Mouse (Mus musculus): ENCODE data around the gene Dync1i1. TPM values are rescaled to one million over a fixed set of nuclear protein-coding genes. Genes with fewer than 3 reads are reported as not detected.
A peak's percentile ranks its signal among the peaks of the same experiment; 100 is the strongest.

The Dync1i1 gene
- polyA plus RNA-seq, 1 experiment from 2014 or later: 7.4 TPM

DNA sequence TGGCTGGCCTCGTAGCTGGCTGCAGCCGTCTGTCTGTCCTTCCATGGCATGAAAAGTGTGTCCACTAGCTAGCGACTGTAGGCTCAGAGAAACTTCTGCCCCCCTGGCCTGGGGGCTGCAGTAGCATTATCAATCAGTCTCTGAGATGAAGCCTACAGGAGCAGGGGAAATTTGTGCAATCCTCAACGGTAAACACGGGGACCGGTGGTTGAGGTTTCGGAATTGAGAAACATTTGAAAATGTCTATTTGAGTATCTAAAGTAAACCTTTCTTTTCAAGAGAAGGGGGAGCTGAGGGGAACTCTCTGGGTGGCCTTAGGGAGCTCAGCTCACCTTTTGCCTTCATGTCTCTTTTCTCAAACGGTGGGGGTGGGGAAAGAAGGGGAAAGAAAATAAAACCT, 134.2 kb downstream of the Dync1i1 start:
- no peaks in the 10 kb centered on the region for H3K36me3 ChIP-seq
- H3K4me3 ChIP-seq: no peak overlapping the region
- peaks cover 18% of the 10 kb centered on the region for H3K4me1 ChIP-seq
- WGBS: 52% methylated on average over 8 of the region's 8 CpGs
- no peaks in the 10 kb centered on the region for H3K9me3 ChIP-seq
- peaks cover 3% of the 10 kb centered on the region; the same call in 1 of the 2 replicates for H3K27me3 ChIP-seq
- H3K27ac ChIP-seq: peak overlapping the region; percentile 23; the same call in 1 of the 2 replicates
- H3K4me2 ChIP-seq (replicated peaks): peak overlapping the region; percentile 20
- H3K9ac ChIP-seq: no peak overlapping the region
- no peak for ATAC-seq (ENCODE audit: insufficient number of reproducible peaks, insufficient read depth, low FRiP score, low TSS enrichment)

DNA sequence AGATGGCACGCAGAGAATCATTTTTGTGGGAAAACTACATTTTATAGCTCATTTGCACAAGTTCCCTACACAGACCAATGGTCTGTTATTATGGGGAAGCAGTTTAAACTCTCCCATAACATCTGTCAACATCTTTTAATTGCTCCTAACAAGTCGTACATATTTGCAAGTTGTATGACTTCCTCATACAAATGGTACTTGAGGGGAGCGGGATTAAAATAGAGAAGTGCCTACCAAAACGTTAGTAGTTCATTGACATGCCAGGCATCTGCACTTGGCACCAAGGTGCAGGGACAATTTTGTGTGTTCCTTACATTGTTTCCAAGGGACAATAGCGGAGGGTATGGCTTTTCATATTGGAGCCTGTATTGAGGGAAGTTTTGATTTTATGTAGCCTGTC, 140.7 kb downstream of the Dync1i1 start:
- Histone ChIP-seq H3K4me1 (peaks cover 8% of the 10 kb centered on the region; the same call in 1 of the 2 replicates), H3K9me3 (no peaks in the 10 kb centered on the region), H3K36me3 (no peaks in the 10 kb centered on the region), H3K4me2 (replicated peaks) (no peak overlapping the region), H3K4me3 (no peak overlapping the region), H3K27me3 (no peaks in the 10 kb centered on the region), H3K27ac (no peak overlapping the region), H3K9ac (no peak overlapping the region)
- ATAC-seq (ENCODE audit: insufficient number of reproducible peaks, insufficient read depth, low FRiP score, low TSS enrichment): no peak
- WGBS: 84% methylated on average over 5 of the region's 5 CpGs

DNA sequence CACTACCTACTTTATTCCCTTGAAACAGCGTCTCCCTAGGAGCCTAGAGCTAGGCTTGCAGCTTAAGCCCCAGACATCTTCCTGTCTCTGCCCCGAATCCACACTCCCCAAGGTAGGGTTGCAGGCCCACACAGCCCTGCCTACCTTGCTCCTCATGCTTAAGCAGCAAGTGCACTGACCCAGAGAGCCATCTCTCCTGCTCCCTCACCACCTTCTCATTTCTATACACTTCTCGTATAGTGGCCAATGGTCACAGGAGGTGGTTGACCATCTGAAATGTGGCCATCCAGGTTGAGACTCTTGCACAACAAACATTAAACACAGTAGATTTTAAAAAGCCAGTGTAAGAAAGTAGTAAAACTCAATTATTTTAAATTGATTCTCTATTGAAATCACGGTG, 141.8 kb downstream of the Dync1i1 start:
- no peak overlapping the region for H3K4me2 ChIP-seq (replicated peaks)
- H3K36me3 ChIP-seq: no peaks in the 10 kb centered on the region
- no peak overlapping the region for H3K4me3 ChIP-seq
- peaks cover 13% of the 10 kb centered on the region; the same call in 1 of the 2 replicates for H3K4me1 ChIP-seq
- H3K27ac ChIP-seq: no peak overlapping the region
- no peaks in the 10 kb centered on the region for H3K9me3 ChIP-seq
- no peak overlapping the region for H3K9ac ChIP-seq
- ATAC-seq (ENCODE audit: insufficient number of reproducible peaks, insufficient read depth, low FRiP score, low TSS enrichment): no peak
- WGBS: 92% methylated on average over 4 of the region's 4 CpGs
- H3K27me3 ChIP-seq: no peaks in the 10 kb centered on the region

DNA sequence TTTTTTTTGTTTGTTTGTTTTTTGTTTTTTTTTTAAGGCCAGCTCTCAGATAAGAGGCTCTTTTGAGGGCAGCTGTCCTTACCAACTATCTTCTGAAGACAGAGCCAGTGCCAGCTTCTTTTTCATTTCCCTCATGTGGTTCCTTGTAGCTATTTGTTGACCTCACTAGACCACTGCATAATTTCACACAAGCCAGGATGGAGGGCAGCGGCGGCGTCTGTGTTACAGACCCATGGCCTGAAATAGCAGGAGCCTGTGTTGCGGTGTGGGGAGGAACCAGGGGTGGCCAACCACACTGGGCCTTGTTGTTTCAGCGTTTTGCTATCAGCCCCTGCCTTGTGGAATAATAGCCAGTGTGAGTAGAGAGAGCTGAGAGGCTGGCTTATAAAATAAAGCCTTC, 145.6 kb downstream of the Dync1i1 start:
- ATAC-seq (ENCODE audit: insufficient number of reproducible peaks, insufficient read depth, low FRiP score, low TSS enrichment): no peak
- H3K9me3 ChIP-seq: no peaks in the 10 kb centered on the region
- H3K9ac ChIP-seq: no peak overlapping the region
- no peak overlapping the region for H3K4me2 ChIP-seq (replicated peaks)
- 63% methylated on average over 5 of the region's 5 CpGs for WGBS
- no peak overlapping the region for H3K4me3 ChIP-seq
- H3K36me3 ChIP-seq: no peaks in the 10 kb centered on the region
- H3K27me3 ChIP-seq: no peaks in the 10 kb centered on the region
- H3K4me1 ChIP-seq: peaks cover 13% of the 10 kb centered on the region; the same call in 1 of the 2 replicates
- no peak overlapping the region for H3K27ac ChIP-seq

DNA sequence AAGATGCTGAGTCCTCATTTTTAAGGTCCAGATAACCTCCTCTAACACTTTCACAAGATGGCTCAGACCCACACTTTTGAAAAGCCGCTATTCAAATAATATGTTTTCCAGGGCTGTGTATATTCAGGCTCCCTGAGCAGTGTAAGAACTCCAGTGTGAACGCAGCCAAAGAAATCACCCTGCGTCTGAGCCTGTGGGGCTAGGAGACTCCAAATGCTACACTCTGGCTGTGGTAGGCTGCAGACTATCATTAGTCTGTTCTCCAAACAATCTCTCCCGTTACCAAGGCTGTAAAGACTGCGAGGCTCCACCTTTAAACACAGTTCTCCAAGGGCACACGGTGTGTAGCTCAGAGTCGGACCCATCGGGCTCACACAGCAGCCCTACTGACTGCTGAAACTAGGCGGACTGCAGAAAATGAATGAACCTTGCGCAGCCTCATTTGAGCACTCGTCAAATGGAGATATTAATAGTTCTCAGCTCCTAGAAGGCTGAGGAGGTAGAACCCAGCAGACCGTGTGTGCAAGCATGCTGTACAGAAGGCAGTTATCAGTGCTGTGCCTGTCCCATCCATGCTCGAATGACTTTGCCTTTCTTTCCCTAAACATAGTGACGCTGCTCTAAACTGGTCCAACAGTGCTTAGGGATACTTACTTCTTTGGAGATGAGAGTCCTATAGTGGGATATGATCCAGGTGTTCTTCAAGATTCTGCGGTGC, 146.3 kb downstream of the Dync1i1 start:
- H3K27ac ChIP-seq: no peak overlapping the region
- no peaks in the 10 kb centered on the region for H3K27me3 ChIP-seq
- no peak overlapping the region for H3K4me3 ChIP-seq
- H3K4me1 ChIP-seq: peaks cover 13% of the 10 kb centered on the region; the same call in 1 of the 2 replicates
- no peak for ATAC-seq (ENCODE audit: insufficient number of reproducible peaks, insufficient read depth, low FRiP score, low TSS enrichment)
- 75% methylated on average over 15 of the region's 15 CpGs for WGBS
- no peaks in the 10 kb centered on the region for H3K36me3 ChIP-seq
- no peak overlapping the region for H3K9ac ChIP-seq
- H3K9me3 ChIP-seq: no peaks in the 10 kb centered on the region
- no peak overlapping the region for H3K4me2 ChIP-seq (replicated peaks)

DNA sequence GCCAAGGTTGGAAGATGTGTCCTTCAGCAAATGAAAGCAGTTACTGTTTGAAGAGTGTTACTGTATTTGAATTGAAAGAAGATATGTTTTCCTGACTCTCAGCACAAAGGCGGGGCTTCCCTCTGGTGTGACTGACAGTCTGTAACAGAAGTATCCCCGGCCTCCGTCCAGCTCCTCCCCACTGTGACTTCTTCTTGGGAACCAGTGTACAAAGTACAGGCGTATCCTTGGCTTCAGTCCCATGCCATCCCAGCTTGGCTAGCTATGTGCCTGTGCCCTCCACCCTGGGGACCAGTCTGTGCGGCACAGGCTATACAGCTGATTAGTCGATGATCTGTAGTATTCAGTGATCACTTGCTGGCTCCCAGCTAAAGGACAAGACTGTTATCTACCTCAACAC, 163.9 kb downstream of the Dync1i1 start:
- H3K9me3 ChIP-seq: no peaks in the 10 kb centered on the region
- no peak for ATAC-seq (ENCODE audit: insufficient number of reproducible peaks, insufficient read depth, low FRiP score, low TSS enrichment)
- H3K4me3 ChIP-seq: no peak overlapping the region
- H3K36me3 ChIP-seq: no peaks in the 10 kb centered on the region
- H3K9ac ChIP-seq: no peak overlapping the region
- no peak overlapping the region for H3K27ac ChIP-seq
- WGBS: 81% methylated on average over 6 of the region's 6 CpGs
- no peak overlapping the region for H3K4me2 ChIP-seq (replicated peaks)
- peaks cover 4% of the 10 kb centered on the region; the same call in 1 of the 2 replicates for H3K4me1 ChIP-seq
- no peaks in the 10 kb centered on the region for H3K27me3 ChIP-seq

DNA sequence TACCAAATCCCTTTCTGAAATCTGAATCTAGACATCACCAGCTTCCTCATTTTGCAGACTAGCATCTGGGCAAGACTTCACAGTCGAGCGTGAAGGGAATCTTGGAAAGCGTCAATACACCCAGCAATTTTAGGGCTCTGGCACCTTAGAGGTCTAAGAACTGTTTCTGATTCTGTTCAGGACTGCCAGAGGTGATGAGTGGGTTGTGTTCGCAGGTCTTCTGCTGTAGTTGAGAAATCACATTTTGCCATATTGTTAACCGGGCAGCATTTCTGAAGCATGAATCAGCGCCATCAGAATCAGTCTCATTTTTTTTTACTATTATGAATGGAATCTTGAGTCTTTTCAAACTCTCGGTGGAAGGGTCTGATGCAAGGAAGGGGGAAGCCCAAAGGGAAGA, 185.9 kb downstream of the Dync1i1 start:
- Histone ChIP-seq H3K9me3 (no peaks in the 10 kb centered on the region), H3K4me3 (no peak overlapping the region), H3K4me1 (0 out of 2 replicates have a peak, but pooled peaks cover 5% of the 10 kb centered on the region), H3K27me3 (no peaks in the 10 kb centered on the region), H3K36me3 (no peaks in the 10 kb centered on the region), H3K4me2 (replicated peaks) (no peak overlapping the region), H3K27ac (no peak overlapping the region), H3K9ac (no peak overlapping the region)
- no peak for ATAC-seq (ENCODE audit: insufficient number of reproducible peaks, insufficient read depth, low FRiP score, low TSS enrichment)
- WGBS: 78% methylated on average over 7 of the region's 7 CpGs

DNA sequence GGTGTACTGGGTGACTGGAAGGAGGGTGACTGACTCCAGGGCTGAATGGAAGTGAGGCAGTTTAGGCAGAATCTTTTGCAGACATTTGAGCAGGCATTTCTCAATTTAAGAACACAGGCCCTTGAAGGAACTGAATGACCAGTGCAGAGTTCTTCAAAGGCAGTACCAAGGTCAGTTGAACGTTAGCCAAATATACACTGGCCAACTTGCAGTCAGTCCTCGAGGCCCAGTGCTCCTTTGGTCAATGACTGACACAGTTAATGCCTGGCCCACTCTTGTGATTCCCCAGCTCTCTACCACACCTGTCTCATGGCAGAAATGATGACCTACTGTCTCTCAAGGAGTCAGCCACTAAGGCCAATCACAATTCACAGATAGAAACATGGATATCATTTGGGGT, 189.6 kb downstream of the Dync1i1 start:
- H3K27me3 ChIP-seq: no peaks in the 10 kb centered on the region
- WGBS: 78% methylated on average over 2 of the region's 2 CpGs
- no peak for ATAC-seq (ENCODE audit: insufficient number of reproducible peaks, insufficient read depth, low FRiP score, low TSS enrichment)
- H3K9me3 ChIP-seq: no peaks in the 10 kb centered on the region
- H3K4me1 ChIP-seq: no peaks in the 10 kb centered on the region
- H3K4me2 ChIP-seq (replicated peaks): no peak overlapping the region
- no peak overlapping the region for H3K4me3 ChIP-seq
- H3K9ac ChIP-seq: no peak overlapping the region
- no peak overlapping the region for H3K27ac ChIP-seq
- no peaks in the 10 kb centered on the region for H3K36me3 ChIP-seq

DNA sequence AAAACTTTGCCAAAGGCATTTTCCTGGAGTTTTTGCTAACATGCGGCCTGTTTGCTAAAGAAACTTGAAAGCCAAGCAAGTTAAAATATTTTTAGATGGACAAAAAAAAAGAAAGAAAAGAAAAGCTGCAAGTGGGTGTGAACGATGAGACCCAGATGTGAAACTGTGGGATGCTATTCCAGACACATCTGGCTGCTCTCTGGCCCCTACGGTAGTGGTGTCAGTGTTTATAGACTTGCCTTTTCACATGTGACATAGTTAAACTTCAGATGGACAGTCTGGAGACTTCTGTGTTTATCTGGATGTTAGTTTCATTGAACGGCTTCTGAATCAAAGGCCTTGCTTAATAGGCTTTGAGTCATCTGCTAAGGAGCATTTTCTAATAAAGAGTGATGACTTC, 195.2 kb downstream of the Dync1i1 start:
- no peak overlapping the region for H3K27ac ChIP-seq
- H3K27me3 ChIP-seq: no peaks in the 10 kb centered on the region
- ATAC-seq (ENCODE audit: insufficient number of reproducible peaks, insufficient read depth, low FRiP score, low TSS enrichment): no peak
- WGBS: 42% methylated on average over 4 of the region's 4 CpGs
- no peak overlapping the region for H3K9ac ChIP-seq
- H3K9me3 ChIP-seq: no peaks in the 10 kb centered on the region
- no peaks in the 10 kb centered on the region for H3K4me1 ChIP-seq
- H3K4me3 ChIP-seq: no peak overlapping the region
- no peak overlapping the region for H3K4me2 ChIP-seq (replicated peaks)
- no peaks in the 10 kb centered on the region for H3K36me3 ChIP-seq

DNA sequence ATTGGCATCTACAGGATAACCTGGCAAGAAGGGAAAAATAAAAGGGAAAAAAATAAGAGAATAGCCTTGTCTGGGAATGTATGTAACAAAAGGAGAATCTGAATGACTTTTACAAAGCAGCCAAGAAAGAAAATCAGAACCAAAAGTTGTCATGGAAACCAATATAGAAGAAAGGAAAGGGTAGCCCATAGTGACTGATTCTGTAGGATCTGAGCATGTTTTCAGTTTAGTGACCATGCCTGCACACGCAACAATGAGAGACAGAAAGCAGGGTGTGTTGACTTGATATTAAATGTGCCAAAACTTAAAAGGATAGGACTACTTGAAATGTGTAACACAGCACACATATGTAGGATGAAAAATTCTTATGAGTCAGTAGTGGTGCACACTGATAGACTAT, 197.2 kb downstream of the Dync1i1 start:
- no peak overlapping the region for H3K4me3 ChIP-seq
- H3K27ac ChIP-seq: no peak overlapping the region
- no peaks in the 10 kb centered on the region for H3K36me3 ChIP-seq
- H3K9ac ChIP-seq: no peak overlapping the region
- H3K9me3 ChIP-seq: no peaks in the 10 kb centered on the region
- whole genome bisulfite sequencing: 78% methylated on average over 1 of the region's 1 CpGs
- no peak for ATAC-seq (ENCODE audit: insufficient number of reproducible peaks, insufficient read depth, low FRiP score, low TSS enrichment)
- H3K4me2 ChIP-seq (replicated peaks): no peak overlapping the region
- no peaks in the 10 kb centered on the region for H3K27me3 ChIP-seq
- H3K4me1 ChIP-seq: no peaks in the 10 kb centered on the region

DNA sequence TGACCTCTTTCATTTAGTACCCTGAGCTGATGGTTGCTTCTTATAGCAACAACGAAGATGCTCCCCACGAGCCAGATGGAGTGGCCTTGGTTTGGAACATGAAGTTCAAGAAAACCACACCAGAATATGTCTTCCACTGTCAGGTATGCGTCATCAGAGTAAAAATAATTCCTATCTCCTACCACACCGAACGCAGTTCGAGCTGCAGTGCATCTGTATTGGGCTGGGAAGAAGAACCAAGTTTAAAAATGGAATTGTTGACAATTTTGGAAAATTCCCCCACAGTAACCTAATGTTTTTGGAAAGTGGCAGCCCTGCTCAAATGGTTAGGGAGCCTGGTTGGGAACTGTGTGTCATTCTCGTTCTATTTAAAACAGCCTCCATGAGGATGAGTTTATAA, 197.7 kb downstream of the Dync1i1 start:
- Histone ChIP-seq H3K4me1 (no peaks in the 10 kb centered on the region), H3K4me2 (replicated peaks) (no peak overlapping the region), H3K27ac (no peak overlapping the region), H3K9ac (no peak overlapping the region), H3K27me3 (no peaks in the 10 kb centered on the region), H3K4me3 (no peak overlapping the region), H3K36me3 (no peaks in the 10 kb centered on the region), H3K9me3 (no peaks in the 10 kb centered on the region)
- 92% methylated on average over 7 of the region's 7 CpGs for WGBS
- no peak for ATAC-seq (ENCODE audit: insufficient number of reproducible peaks, insufficient read depth, low FRiP score, low TSS enrichment)

DNA sequence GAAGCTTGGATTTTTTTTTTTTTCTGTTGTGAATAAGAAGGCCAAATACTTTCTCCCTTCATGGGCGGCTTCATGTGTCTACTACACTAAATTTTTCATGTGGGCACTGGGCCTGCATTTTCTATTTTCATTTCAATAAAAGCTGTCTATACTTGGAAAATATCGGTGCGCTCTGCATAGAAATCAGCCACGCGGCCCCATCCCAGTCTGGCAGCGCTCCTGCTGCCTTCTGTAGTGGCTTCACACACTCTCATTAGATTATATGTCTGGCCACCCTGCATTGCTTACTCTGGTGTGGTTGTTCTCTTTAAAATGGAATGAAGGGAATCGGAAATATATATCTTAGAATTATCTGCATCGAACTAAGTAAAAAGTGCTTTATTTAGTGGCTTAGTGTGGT, 204.7 kb downstream of the Dync1i1 start:
- no peaks in the 10 kb centered on the region for H3K36me3 ChIP-seq
- H3K9me3 ChIP-seq: no peaks in the 10 kb centered on the region
- no peaks in the 10 kb centered on the region for H3K27me3 ChIP-seq
- H3K4me1 ChIP-seq: peaks cover 9% of the 10 kb centered on the region; the same call in 1 of the 2 replicates
- no peak for ATAC-seq (ENCODE audit: insufficient number of reproducible peaks, insufficient read depth, low FRiP score, low TSS enrichment)
- H3K9ac ChIP-seq: no peak overlapping the region
- H3K27ac ChIP-seq: no peak overlapping the region
- H3K4me2 ChIP-seq (replicated peaks): no peak overlapping the region
- WGBS: 77% methylated on average over 8 of the region's 8 CpGs
- H3K4me3 ChIP-seq: no peak overlapping the region
